Mouse (Mus musculus) embryonic fibroblast, embryonic 13.5 days (primary cell): ENCODE results near the gene Gm49320.

Experiments
- CTCF ChIP-seq: IDR thresholded peaks from 2 replicates; pipeline ENCODE4 v1.5.1; 2011; ENCODE audit warnings: mild to moderate bottlenecking, control low read depth, low read length, moderate library complexity, borderline replicate concordance; ENCODE audit not compliant: insufficient read depth
- POLR2A ChIP-seq: IDR thresholded peaks from 2 replicates; pipeline ENCODE4 v1.6.1; 2011; ENCODE audit warnings: low read depth, mild to moderate bottlenecking, control low read depth, low read length, moderate library complexity

- TF ChIP-seq POLR2A (no peak), CTCF (no peak)
Measured at GRCm38 (mm10) chr8:4206182-4207015, 32.3 kb upstream of the Gm49320 start.
